Mouse (Mus musculus): ENCODE results near the gene 4931409K22Rik. TPM values are rescaled to one million over a fixed set of nuclear protein-coding genes. Genes with fewer than 3 reads are reported as not detected.

4931409K22Rik gene
- polyA plus RNA-seq, 1 experiment from 2014 or later = 0.42 TPM

GRCm38 (mm10) chr5:24599137-24599536, 42.5 kb upstream of the 4931409K22Rik start:
- peak overlapping the region; percentile 73 for H3K9ac ChIP-seq (replicated peaks)
- H3K4me2 ChIP-seq (replicated peaks) = peak overlapping the region; percentile 71
- H3K4me1 ChIP-seq = peaks cover 84% of the 10 kb centered on the region
- peaks cover 10% of the 10 kb centered on the region for H3K36me3 ChIP-seq
- peak overlapping the region; percentile 92 for H3K27ac ChIP-seq (replicated peaks)
- H3K9me3 ChIP-seq = no peaks in the 10 kb centered on the region
- no peaks in the 10 kb centered on the region for H3K27me3 ChIP-seq
- no peak for ATAC-seq (replicated peaks)
- H3K4me3 ChIP-seq = peak overlapping the region; percentile 50
- 11% methylated on average over 8 of the region's 8 CpGs for WGBS

GRCm38 (mm10) chr5:24598570-24599006, 42.0 kb upstream of the 4931409K22Rik start:
- peak overlapping the region; percentile 73 for H3K9ac ChIP-seq (replicated peaks)
- peaks cover 79% of the 10 kb centered on the region for H3K4me1 ChIP-seq
- H3K27ac ChIP-seq (replicated peaks) = peak overlapping the region; percentile 92
- H3K9me3 ChIP-seq = no peaks in the 10 kb centered on the region
- no peaks in the 10 kb centered on the region for H3K27me3 ChIP-seq
- H3K4me3 ChIP-seq = peak overlapping the region; percentile 50
- WGBS = under 1% methylated on average over 41 of the region's 41 CpGs
- ATAC-seq (replicated peaks) = peak; percentile 7
- H3K4me2 ChIP-seq (replicated peaks) = peak overlapping the region; percentile 71
- peaks cover 15% of the 10 kb centered on the region for H3K36me3 ChIP-seq

- H3K9ac ChIP-seq (replicated peaks) = peak overlapping the region; percentile 73
- peaks cover 73% of the 10 kb centered on the region for H3K4me1 ChIP-seq
- H3K9me3 ChIP-seq = no peaks in the 10 kb centered on the region
- peak overlapping the region; percentile 92 for H3K27ac ChIP-seq (replicated peaks)
- H3K4me2 ChIP-seq (replicated peaks) = peak overlapping the region; percentile 71
- H3K4me3 ChIP-seq = peak overlapping the region; percentile 50
- 11% methylated on average over 15 of the region's 15 CpGs for WGBS
- ATAC-seq (replicated peaks) = no peak
- peaks cover 21% of the 10 kb centered on the region for H3K36me3 ChIP-seq
- no peaks in the 10 kb centered on the region for H3K27me3 ChIP-seq
Measured at GRCm38 (mm10) chr5:24597901-24598569, 41.4 kb upstream of the 4931409K22Rik start.

GRCm38 (mm10) chr5:24597221-24597728, 40.7 kb upstream of the 4931409K22Rik start:
- Histone ChIP-seq H3K4me2 (replicated peaks) (peak overlapping the region; percentile 46), H3K27me3 (no peaks in the 10 kb centered on the region), H3K4me1 (peaks cover 66% of the 10 kb centered on the region), H3K9ac (replicated peaks) (peak overlapping the region; percentile 42), H3K9me3 (no peaks in the 10 kb centered on the region), H3K27ac (replicated peaks) (peak overlapping the region; percentile 98), H3K36me3 (peaks cover 28% of the 10 kb centered on the region), H3K4me3 (peak overlapping the region; percentile 28)
- WGBS = 20% methylated on average over 2 of the region's 2 CpGs
- ATAC-seq (replicated peaks) = peak; percentile 34

- no peaks in the 10 kb centered on the region for H3K27me3 ChIP-seq
- WGBS = 3% methylated on average over 11 of the region's 11 CpGs
- no peaks in the 10 kb centered on the region for H3K9me3 ChIP-seq
- H3K4me1 ChIP-seq = peaks cover 66% of the 10 kb centered on the region
- H3K9ac ChIP-seq (replicated peaks) = peak overlapping the region; percentile 42
- peak overlapping the region; percentile 46 for H3K4me2 ChIP-seq (replicated peaks)
- peaks cover 34% of the 10 kb centered on the region for H3K36me3 ChIP-seq
- peak overlapping the region; percentile 98 for H3K27ac ChIP-seq (replicated peaks)
- peak; percentile 74 for ATAC-seq (replicated peaks)
- H3K4me3 ChIP-seq = peak overlapping the region; percentile 28
Measured at GRCm38 (mm10) chr5:24596519-24597171, 40.0 kb upstream of the 4931409K22Rik start.

- Histone ChIP-seq H3K4me1 (peaks cover 68% of the 10 kb centered on the region), H3K27me3 (no peaks in the 10 kb centered on the region), H3K9me3 (no peaks in the 10 kb centered on the region), H3K4me3 (peak overlapping the region; percentile 28), H3K36me3 (peaks cover 41% of the 10 kb centered on the region), H3K27ac (replicated peaks) (peak overlapping the region; percentile 98), H3K9ac (replicated peaks) (peak overlapping the region; percentile 42), H3K4me2 (replicated peaks) (peak overlapping the region; percentile 46)
- no peak for ATAC-seq (replicated peaks)
- WGBS = 33% methylated on average over 14 of the region's 14 CpGs
Measured at GRCm38 (mm10) chr5:24595786-24596380, 39.3 kb upstream of the 4931409K22Rik start.

GRCm38 (mm10) chr5:24595261-24595660, 38.7 kb upstream of the 4931409K22Rik start:
- peak overlapping the region; percentile 46; the same call in 1 of the 2 replicates for H3K4me2 ChIP-seq (replicated peaks)
- no peak for ATAC-seq (replicated peaks)
- WGBS = 90% methylated on average over 5 of the region's 5 CpGs
- no peaks in the 10 kb centered on the region for H3K9me3 ChIP-seq
- no peak overlapping the region for H3K4me3 ChIP-seq
- H3K36me3 ChIP-seq = peaks cover 42% of the 10 kb centered on the region
- peak overlapping the region; percentile 42; the same call in 1 of the 2 replicates for H3K9ac ChIP-seq (replicated peaks)
- peaks cover 63% of the 10 kb centered on the region for H3K4me1 ChIP-seq
- peak overlapping the region; percentile 98 for H3K27ac ChIP-seq (replicated peaks)
- H3K27me3 ChIP-seq = no peaks in the 10 kb centered on the region

GRCm38 (mm10) chr5:24594346-24594745, 37.7 kb upstream of the 4931409K22Rik start:
- whole genome bisulfite sequencing = 95% methylated on average over 5 of the region's 5 CpGs

GRCm38 (mm10) chr5:24593928-24594327, 37.3 kb upstream of the 4931409K22Rik start:
- ATAC-seq (replicated peaks) = no peak
- 70% methylated on average over 10 of the region's 10 CpGs for WGBS
- Histone ChIP-seq H3K9ac (replicated peaks) (no peak overlapping the region), H3K36me3 (peaks cover 46% of the 10 kb centered on the region), H3K27me3 (no peaks in the 10 kb centered on the region), H3K4me1 (peaks cover 52% of the 10 kb centered on the region), H3K4me3 (no peak overlapping the region), H3K9me3 (no peaks in the 10 kb centered on the region), H3K4me2 (replicated peaks) (no peak overlapping the region), H3K27ac (replicated peaks) (no peak overlapping the region)

More at GRCm38 (mm10) chr5:24594346-24594745, 37.7 kb upstream of the 4931409K22Rik start:
- no peak for ATAC-seq (replicated peaks)
- Histone ChIP-seq H3K27me3 (no peaks in the 10 kb centered on the region), H3K9ac (replicated peaks) (no peak overlapping the region), H3K4me3 (no peak overlapping the region), H3K36me3 (peaks cover 42% of the 10 kb centered on the region), H3K4me2 (replicated peaks) (no peak overlapping the region), H3K27ac (replicated peaks) (no peak overlapping the region), H3K9me3 (no peaks in the 10 kb centered on the region), H3K4me1 (peaks cover 56% of the 10 kb centered on the region)

- Histone ChIP-seq H3K4me3 (no peak overlapping the region), H3K4me1 (peaks cover 53% of the 10 kb centered on the region), H3K4me2 (replicated peaks) (no peak overlapping the region), H3K27me3 (no peaks in the 10 kb centered on the region), H3K9me3 (no peaks in the 10 kb centered on the region), H3K9ac (replicated peaks) (no peak overlapping the region), H3K27ac (replicated peaks) (no peak overlapping the region), H3K36me3 (peaks cover 49% of the 10 kb centered on the region)
- 81% methylated on average over 10 of the region's 10 CpGs for WGBS
- no peak for ATAC-seq (replicated peaks)
Measured at GRCm38 (mm10) chr5:24593230-24593629, 36.6 kb upstream of the 4931409K22Rik start.

GRCm38 (mm10) chr5:24592471-24593160, 36.0 kb upstream of the 4931409K22Rik start:
- peaks cover 49% of the 10 kb centered on the region for H3K36me3 ChIP-seq
- WGBS = 69% methylated on average over 21 of the region's 21 CpGs
- no peak overlapping the region for H3K4me2 ChIP-seq (replicated peaks)
- H3K9me3 ChIP-seq = no peaks in the 10 kb centered on the region
- H3K27me3 ChIP-seq = no peaks in the 10 kb centered on the region
- no peak overlapping the region for H3K27ac ChIP-seq (replicated peaks)
- no peak overlapping the region for H3K4me3 ChIP-seq
- no peak for ATAC-seq (replicated peaks)
- H3K9ac ChIP-seq (replicated peaks) = no peak overlapping the region
- peaks cover 53% of the 10 kb centered on the region for H3K4me1 ChIP-seq
